Mouse (Mus musculus) liver, adult 2 months (tissue): ENCODE results near the gene Mbd3l1.

Experiments
- CTCF ChIP-seq: fragments of 200-500 bp; IDR thresholded peaks from 2 replicates; pipeline ENCODE4 v1.5.1; 2011; ENCODE audit warnings: low read depth, low read length, control low read depth
- POLR2A ChIP-seq: fragments of 200-500 bp; IDR thresholded peaks from 2 replicates; pipeline ENCODE4 v1.6.1; 2011; ENCODE audit warnings: low read length, control low read depth; ENCODE audit not compliant: insufficient read depth; ENCODE audit errors: extremely low read depth

DNA sequence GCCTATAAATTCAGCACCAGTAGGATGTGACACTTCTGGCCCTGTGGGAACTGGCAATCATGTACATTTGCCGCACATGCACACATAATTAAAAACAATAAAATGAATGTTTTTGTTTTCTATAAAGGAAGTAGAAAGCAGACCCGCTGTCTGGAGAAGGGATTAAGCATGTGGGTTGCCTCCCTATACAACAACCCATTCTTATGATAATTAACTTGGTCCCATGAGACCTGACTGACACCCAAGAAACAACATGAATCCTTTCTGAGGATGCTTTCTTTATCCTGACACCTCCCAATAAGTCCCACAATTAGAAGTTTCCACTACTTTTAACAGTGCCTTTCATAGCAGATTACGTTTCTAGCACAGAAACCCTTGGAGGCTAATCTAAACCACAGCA, 10.8 kb upstream of the Mbd3l1 start:
- TF ChIP-seq CTCF (no peak), POLR2A (no peak)
